Mouse (Mus musculus): ENCODE data around the gene Coro2b. TPM values are rescaled to one million over a fixed set of nuclear protein-coding genes. Genes with fewer than 3 reads are reported as not detected.

Coro2b gene
- polyA plus RNA-seq, 1 experiment from 2014 or later = 6.9 TPM

DNA sequence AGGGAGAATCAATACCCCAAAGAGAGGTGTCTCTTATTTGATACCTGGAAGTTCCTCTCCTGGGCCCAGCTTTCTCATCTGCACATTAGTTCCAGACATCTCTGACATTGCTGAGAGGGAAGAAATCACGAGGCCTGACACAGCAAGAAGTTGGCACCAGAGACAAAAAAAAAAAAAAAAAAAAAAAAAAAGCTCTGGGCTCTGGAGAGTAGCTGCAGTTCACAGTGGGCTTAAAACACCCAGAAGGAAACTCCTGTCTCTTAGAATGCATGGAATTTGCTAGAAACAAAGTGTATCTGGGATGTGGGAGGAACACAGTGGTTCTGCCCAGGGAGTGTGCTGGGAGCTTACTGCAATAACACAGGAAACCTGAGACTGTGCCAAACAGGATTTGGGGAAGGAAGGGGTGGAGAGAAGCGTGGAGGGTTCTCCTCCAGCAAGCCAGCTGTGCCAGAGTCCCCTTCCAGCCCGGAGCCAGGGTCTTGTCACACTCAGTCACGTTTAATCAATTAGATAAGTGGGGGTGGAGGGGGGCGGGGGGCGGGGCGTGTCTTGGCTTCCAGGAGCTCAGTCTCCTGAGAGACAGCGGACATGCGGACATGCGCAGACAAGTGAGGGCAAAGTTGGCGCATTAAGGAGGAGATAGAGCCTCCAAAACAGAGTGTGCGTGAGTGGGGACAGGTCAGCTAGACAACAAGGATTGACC is 101.1 kb downstream of the Coro2b start:
- Histone ChIP-seq H3K9me3 (ENCODE audit: control insufficient read depth, low read length) (no peaks in the 10 kb centered on the region), H3K4me3 (ENCODE audit: control insufficient read depth in 1 of 2, insufficient read depth in 1 of 2, low read depth in 1 of 2, low read length in 2 of 2) (no peak overlapping the region), H3K4me1 (ENCODE audit: control insufficient read depth in 2 of 2, insufficient read depth in 2 of 2, low read length in 2 of 2) (peaks cover 34 to 45% of the 10 kb centered on the region in 2 experiments), H3K4me2 (ENCODE audit: low read length) (peak overlapping the region; percentile 22), H3K27ac (replicated peaks in 1 of 2; ENCODE audit: control insufficient read depth in 1 of 2, insufficient read depth in 1 of 2, low read depth in 2 of 2, low read length in 2 of 2) (peak overlapping the region; percentile 78 to 95), H3K36me3 (ENCODE audit: control insufficient read depth, insufficient read depth, low read length) (no peaks in the 10 kb centered on the region), H3K9ac (ENCODE audit: low read length) (peak overlapping the region; percentile 18; the same call in 1 of the 2 replicates), H3K27me3 (ENCODE audit: control insufficient read depth, insufficient read depth, low read length) (no peaks in the 10 kb centered on the region)
- ATAC-seq (ENCODE audit: insufficient number of reproducible peaks, insufficient read depth, low FRiP score, low read depth) = peak; percentile 90
- 0% methylated on average over 12 of the region's 12 CpGs for WGBS

DNA sequence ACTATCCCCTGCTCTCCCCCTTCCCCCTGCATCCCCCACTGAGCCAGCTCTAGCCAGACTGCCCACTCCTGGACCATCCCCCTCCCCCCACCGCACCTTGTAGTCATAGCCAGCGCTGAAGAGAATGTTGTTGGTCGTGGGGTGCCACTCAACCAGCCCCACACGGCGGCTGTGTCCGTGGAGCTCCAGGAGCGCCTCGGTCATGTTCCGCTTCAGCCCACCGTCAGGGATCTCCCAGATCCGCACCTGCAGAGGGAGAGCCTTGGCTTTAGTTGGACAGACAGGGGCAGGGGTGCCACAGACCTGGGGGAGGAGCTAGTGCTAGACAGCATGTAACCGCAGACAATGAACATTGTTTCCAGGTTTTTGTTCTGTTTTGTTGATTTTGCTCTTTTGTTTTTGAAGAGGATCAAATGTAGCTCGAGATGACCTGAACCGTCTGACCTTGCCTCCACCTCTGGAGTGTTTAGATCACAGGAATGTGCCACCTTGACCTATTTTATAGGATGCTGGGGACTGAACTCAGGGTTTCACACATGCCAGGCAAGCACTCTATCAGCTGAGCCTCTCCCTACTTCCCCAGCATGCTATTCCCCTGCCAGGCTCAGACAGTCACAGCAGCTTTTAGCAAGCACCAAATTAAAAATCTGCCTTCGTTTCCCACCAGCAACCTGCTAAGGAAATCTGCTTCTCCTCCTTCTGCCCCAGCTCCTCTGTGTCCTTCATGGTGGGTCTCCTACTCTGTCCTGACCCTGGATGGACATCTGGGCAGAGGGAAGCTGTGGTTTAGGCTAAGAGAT is 104.4 kb downstream of the Coro2b start:
- no peaks in the 10 kb centered on the region for H3K27me3 ChIP-seq (ENCODE audit: control insufficient read depth, insufficient read depth, low read length)
- WGBS = 72% methylated on average over 15 of the region's 15 CpGs
- no peak for ATAC-seq (ENCODE audit: insufficient number of reproducible peaks, insufficient read depth, low FRiP score, low read depth)
- peaks cover 21 to 30% of the 10 kb centered on the region in 2 experiments for H3K4me1 ChIP-seq (ENCODE audit: control insufficient read depth in 2 of 2, insufficient read depth in 2 of 2, low read length in 2 of 2)
- H3K9me3 ChIP-seq (ENCODE audit: control insufficient read depth, low read length) = no peaks in the 10 kb centered on the region
- H3K27ac ChIP-seq (replicated peaks in 1 of 2; ENCODE audit: control insufficient read depth in 1 of 2, insufficient read depth in 1 of 2, low read depth in 2 of 2, low read length in 2 of 2) = peak overlapping the region in 1 of 2 experiments; percentile 33; a peak in 1 of 4 replicates
- H3K4me3 ChIP-seq (ENCODE audit: control insufficient read depth in 1 of 2, insufficient read depth in 1 of 2, low read depth in 1 of 2, low read length in 2 of 2) = no peak overlapping the region
- H3K36me3 ChIP-seq (ENCODE audit: control insufficient read depth, insufficient read depth, low read length) = peaks cover 4% of the 10 kb centered on the region; the same call in 1 of the 2 replicates
- no peak overlapping the region for H3K9ac ChIP-seq (ENCODE audit: low read length)
- no peak overlapping the region for H3K4me2 ChIP-seq (ENCODE audit: low read length)

DNA sequence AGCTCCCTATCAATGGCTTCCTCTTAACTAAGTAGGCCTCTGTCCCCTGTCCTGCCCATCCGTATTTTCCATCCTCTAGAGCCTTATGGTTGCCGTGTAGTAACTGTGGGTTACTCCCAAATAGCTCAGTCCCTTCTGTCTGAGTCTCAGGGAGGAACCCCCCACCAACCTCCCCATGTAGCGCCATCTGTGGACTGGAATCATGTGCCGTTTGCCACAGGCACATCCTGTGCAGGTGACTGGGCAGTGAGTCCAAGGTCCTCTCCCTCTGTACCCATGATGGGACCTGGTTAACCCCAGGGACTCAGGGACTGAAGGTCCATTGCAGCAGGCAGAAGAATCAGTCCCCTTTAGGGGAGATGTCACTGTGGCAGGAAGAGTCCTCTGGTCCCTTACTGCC is 106.1 kb downstream of the Coro2b start:
- Histone ChIP-seq H3K9me3 (ENCODE audit: control insufficient read depth, low read length) (no peaks in the 10 kb centered on the region), H3K27ac (replicated peaks in 1 of 2; ENCODE audit: control insufficient read depth in 1 of 2, insufficient read depth in 1 of 2, low read depth in 2 of 2, low read length in 2 of 2) (no peak overlapping the region), H3K9ac (ENCODE audit: low read length) (no peak overlapping the region), H3K27me3 (ENCODE audit: control insufficient read depth, insufficient read depth, low read length) (no peaks in the 10 kb centered on the region), H3K4me3 (ENCODE audit: control insufficient read depth in 1 of 2, insufficient read depth in 1 of 2, low read depth in 1 of 2, low read length in 2 of 2) (no peak overlapping the region), H3K36me3 (ENCODE audit: control insufficient read depth, insufficient read depth, low read length) (peaks cover 7% of the 10 kb centered on the region; the same call in 1 of the 2 replicates), H3K4me1 (ENCODE audit: control insufficient read depth in 2 of 2, insufficient read depth in 2 of 2, low read length in 2 of 2) (peaks cover 16 to 19% of the 10 kb centered on the region in 2 experiments), H3K4me2 (ENCODE audit: low read length) (no peak overlapping the region)
- no peak for ATAC-seq (ENCODE audit: insufficient number of reproducible peaks, insufficient read depth, low FRiP score, low read depth)
- 84% methylated on average over 4 of the region's 4 CpGs for WGBS

DNA sequence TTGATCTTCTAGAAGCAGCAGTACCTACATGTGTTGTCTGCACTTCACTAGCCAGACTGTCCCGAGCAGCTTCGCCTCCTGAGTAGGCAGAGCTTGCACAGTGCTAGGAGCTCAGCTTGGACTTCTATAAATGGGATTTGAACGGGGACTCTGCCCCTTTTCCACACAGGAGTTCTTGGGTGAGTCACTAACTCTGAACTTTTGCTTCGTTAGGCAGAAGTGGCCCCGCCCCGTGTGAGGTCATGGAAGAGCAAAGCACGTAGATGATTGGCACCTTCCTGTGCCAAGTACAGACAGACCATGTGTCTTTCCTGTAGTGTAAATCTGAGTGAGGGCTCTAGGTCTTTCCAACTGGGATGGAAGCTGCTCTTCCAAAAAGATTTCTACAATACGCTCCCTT is 109.8 kb downstream of the Coro2b start:
- no peak overlapping the region for H3K4me2 ChIP-seq (ENCODE audit: low read length)
- peaks cover 5 to 12% of the 10 kb centered on the region in 2 experiments; a peak in 3 of 4 replicates for H3K4me1 ChIP-seq (ENCODE audit: control insufficient read depth in 2 of 2, insufficient read depth in 2 of 2, low read length in 2 of 2)
- no peaks in the 10 kb centered on the region for H3K9me3 ChIP-seq (ENCODE audit: control insufficient read depth, low read length)
- no peak overlapping the region for H3K27ac ChIP-seq (replicated peaks in 1 of 2; ENCODE audit: control insufficient read depth in 1 of 2, insufficient read depth in 1 of 2, low read depth in 2 of 2, low read length in 2 of 2)
- H3K4me3 ChIP-seq (ENCODE audit: control insufficient read depth in 1 of 2, insufficient read depth in 1 of 2, low read depth in 1 of 2, low read length in 2 of 2) = no peak overlapping the region
- no peaks in the 10 kb centered on the region for H3K27me3 ChIP-seq (ENCODE audit: control insufficient read depth, insufficient read depth, low read length)
- H3K36me3 ChIP-seq (ENCODE audit: control insufficient read depth, insufficient read depth, low read length) = peaks cover 7% of the 10 kb centered on the region; the same call in 1 of the 2 replicates
- 70% methylated on average over 8 of the region's 8 CpGs for WGBS
- H3K9ac ChIP-seq (ENCODE audit: low read length) = no peak overlapping the region
- ATAC-seq (ENCODE audit: insufficient number of reproducible peaks, insufficient read depth, low FRiP score, low read depth) = no peak

DNA sequence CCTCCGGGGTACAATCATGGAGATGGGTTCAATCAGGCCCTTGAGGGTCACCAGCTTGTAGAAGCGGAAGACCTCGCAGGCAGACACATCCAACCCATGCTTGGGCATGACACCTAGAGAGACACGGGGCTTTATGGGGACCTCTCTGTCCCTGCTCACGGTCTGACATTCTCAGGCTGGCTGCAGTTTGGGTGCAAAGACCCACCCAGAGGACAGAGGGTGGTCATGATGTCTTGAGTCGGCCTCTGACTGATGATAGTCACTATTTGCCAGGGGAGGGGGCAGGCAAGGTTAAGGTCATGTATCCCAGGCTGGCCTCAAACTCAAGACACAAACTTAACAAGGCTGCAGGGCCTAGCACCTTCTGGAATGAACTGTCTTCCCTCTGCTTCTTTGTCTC is 110.3 kb downstream of the Coro2b start:
- Histone ChIP-seq H3K9ac (ENCODE audit: low read length) (no peak overlapping the region), H3K9me3 (ENCODE audit: control insufficient read depth, low read length) (no peaks in the 10 kb centered on the region), H3K4me1 (ENCODE audit: control insufficient read depth in 2 of 2, insufficient read depth in 2 of 2, low read length in 2 of 2) (peaks cover 6 to 13% of the 10 kb centered on the region in 2 experiments; a peak in 3 of 4 replicates), H3K27ac (replicated peaks in 1 of 2; ENCODE audit: control insufficient read depth in 1 of 2, insufficient read depth in 1 of 2, low read depth in 2 of 2, low read length in 2 of 2) (no peak overlapping the region; a peak in 1 of 4 replicates), H3K27me3 (ENCODE audit: control insufficient read depth, insufficient read depth, low read length) (no peaks in the 10 kb centered on the region), H3K4me2 (ENCODE audit: low read length) (no peak overlapping the region), H3K36me3 (ENCODE audit: control insufficient read depth, insufficient read depth, low read length) (peaks cover 7% of the 10 kb centered on the region; the same call in 1 of the 2 replicates), H3K4me3 (ENCODE audit: control insufficient read depth in 1 of 2, insufficient read depth in 1 of 2, low read depth in 1 of 2, low read length in 2 of 2) (no peak overlapping the region)
- WGBS = 92% methylated on average over 6 of the region's 6 CpGs
- ATAC-seq (ENCODE audit: insufficient number of reproducible peaks, insufficient read depth, low FRiP score, low read depth) = no peak

DNA sequence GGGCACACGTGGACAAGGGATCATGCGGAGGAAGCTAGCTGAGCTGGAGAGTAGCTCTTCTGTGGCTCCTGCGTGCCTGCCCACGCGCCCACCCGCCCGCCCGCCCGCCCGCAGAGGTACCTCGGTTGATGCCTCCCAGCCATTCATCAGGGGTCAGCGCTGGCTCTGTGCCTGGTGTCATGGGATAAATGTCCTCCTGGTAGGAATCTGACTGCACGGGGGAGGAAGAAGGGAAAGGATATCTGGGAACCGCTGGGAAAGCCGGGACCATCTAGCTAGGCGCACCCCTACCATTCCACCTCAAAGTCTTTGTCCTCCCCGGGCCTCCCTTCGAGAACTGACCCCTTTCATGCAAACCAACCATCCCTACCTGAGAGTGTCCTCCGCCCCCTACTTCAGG is 110.8 kb downstream of the Coro2b start:
- H3K27me3 ChIP-seq (ENCODE audit: control insufficient read depth, insufficient read depth, low read length) = no peaks in the 10 kb centered on the region
- H3K36me3 ChIP-seq (ENCODE audit: control insufficient read depth, insufficient read depth, low read length) = peaks cover 7% of the 10 kb centered on the region; the same call in 1 of the 2 replicates
- ATAC-seq (ENCODE audit: insufficient number of reproducible peaks, insufficient read depth, low FRiP score, low read depth) = no peak
- peak overlapping the region in 1 of 2 experiments; percentile 51; a peak in 1 of 4 replicates for H3K27ac ChIP-seq (replicated peaks in 1 of 2; ENCODE audit: control insufficient read depth in 1 of 2, insufficient read depth in 1 of 2, low read depth in 2 of 2, low read length in 2 of 2)
- H3K4me2 ChIP-seq (ENCODE audit: low read length) = no peak overlapping the region
- H3K9ac ChIP-seq (ENCODE audit: low read length) = no peak overlapping the region
- WGBS = 87% methylated on average over 19 of the region's 19 CpGs
- no peaks in the 10 kb centered on the region for H3K9me3 ChIP-seq (ENCODE audit: control insufficient read depth, low read length)
- peaks cover 8 to 18% of the 10 kb centered on the region in 2 experiments; a peak in 3 of 4 replicates for H3K4me1 ChIP-seq (ENCODE audit: control insufficient read depth in 2 of 2, insufficient read depth in 2 of 2, low read length in 2 of 2)
- H3K4me3 ChIP-seq (ENCODE audit: control insufficient read depth in 1 of 2, insufficient read depth in 1 of 2, low read depth in 1 of 2, low read length in 2 of 2) = no peak overlapping the region

DNA sequence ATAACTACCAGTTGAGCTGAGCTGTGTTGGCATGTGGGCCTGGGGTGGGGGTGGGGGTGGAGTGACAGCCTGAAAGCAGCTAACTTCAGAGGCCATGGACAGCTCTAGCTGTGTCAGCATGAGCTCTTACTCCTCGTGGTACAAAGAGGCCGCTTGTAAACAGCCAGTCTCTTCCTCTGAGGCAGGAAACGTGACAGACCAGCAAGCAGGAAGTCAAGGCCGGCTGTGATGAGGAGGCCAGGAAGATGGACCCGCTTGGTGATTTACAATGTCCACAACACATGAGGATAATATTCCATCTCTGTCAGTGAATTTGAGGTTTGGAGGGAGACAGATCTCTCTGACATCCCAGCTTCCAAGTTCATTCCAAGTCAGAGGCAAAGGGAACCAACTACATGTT is 111.6 kb downstream of the Coro2b start:
- peak overlapping the region in 1 of 2 experiments; percentile 51; a peak in 2 of 4 replicates for H3K27ac ChIP-seq (replicated peaks in 1 of 2; ENCODE audit: control insufficient read depth in 1 of 2, insufficient read depth in 1 of 2, low read depth in 2 of 2, low read length in 2 of 2)
- H3K4me2 ChIP-seq (ENCODE audit: low read length) = no peak overlapping the region

More for the DNA sequence above, 111.6 kb downstream of the Coro2b start:
- ATAC-seq (ENCODE audit: insufficient number of reproducible peaks, insufficient read depth, low FRiP score, low read depth) = no peak
- Histone ChIP-seq H3K4me1 (ENCODE audit: control insufficient read depth in 2 of 2, insufficient read depth in 2 of 2, low read length in 2 of 2) (peaks cover 13 to 25% of the 10 kb centered on the region in 2 experiments; a peak in 3 of 4 replicates), H3K4me3 (ENCODE audit: control insufficient read depth in 1 of 2, insufficient read depth in 1 of 2, low read depth in 1 of 2, low read length in 2 of 2) (no peak overlapping the region), H3K27me3 (ENCODE audit: control insufficient read depth, insufficient read depth, low read length) (no peaks in the 10 kb centered on the region), H3K9ac (ENCODE audit: low read length) (no peak overlapping the region), H3K36me3 (ENCODE audit: control insufficient read depth, insufficient read depth, low read length) (peaks cover 7% of the 10 kb centered on the region; the same call in 1 of the 2 replicates), H3K9me3 (ENCODE audit: control insufficient read depth, low read length) (no peaks in the 10 kb centered on the region)
- WGBS = 35% methylated on average over 5 of the region's 5 CpGs

Data from heart, embryonic 14.5 days (tissue).